Mouse (Mus musculus): ENCODE results near the gene Arhgef3.

- TF ChIP-seq CTCF (IDR thresholded peaks at IDR 0.05; ENCODE audit: insufficient read depth, low read length) = no peak
- TF ChIP-seq POLR2A (IDR thresholded peaks at IDR 0.05; ENCODE audit: borderline replicate concordance, extremely low read depth, low read depth, low read length) = no peak
Measured at GRCm38 (mm10) chr14:27301768-27302499, 187.2 kb downstream of the Arhgef3 start.

Data from lung, adult 2 months (tissue).